Mouse (Mus musculus) right cerebral cortex, postnatal 10 days (tissue): ENCODE data around the gene Sez6l2.
A peak's percentile ranks its signal among the peaks of the same experiment; 100 is the strongest.

Experiments used
- DNase-seq, 2 experiments: peaks; one replicate each; pipeline ENCODE4 v3.0.0; 2021; ENCODE audit warnings: low spot score in 2 of 2

Sez6l2 gene

GRCm38 (mm10) chr7:126961095-126961494 is 10.7 kb downstream of the Sez6l2 start:
- no peak for DNase-seq

DNA sequence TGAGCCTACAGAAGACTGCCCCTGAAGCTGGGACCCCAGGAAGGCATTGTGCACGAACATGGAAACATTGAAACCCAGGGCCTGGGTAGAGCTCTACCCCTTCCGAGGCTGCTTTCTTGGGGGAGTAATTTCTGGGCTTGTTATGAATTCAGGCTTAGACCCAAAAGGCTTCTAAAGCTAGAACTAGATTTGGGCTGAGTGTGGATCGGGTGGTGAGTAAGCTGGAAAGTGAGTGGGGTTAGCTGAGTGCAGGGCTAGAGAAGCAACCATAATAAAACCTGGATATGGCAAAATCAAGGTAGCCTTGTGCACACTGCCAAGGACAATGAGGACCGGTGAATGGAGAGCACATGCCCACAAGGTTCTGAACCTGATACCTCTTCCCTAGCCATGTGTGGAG is 11.6 kb downstream of the Sez6l2 start:
- no peak for DNase-seq

- DNase-seq = no peak
Measured at GRCm38 (mm10) chr7:126963548-126964286, 13.4 kb downstream of the Sez6l2 start.

DNA sequence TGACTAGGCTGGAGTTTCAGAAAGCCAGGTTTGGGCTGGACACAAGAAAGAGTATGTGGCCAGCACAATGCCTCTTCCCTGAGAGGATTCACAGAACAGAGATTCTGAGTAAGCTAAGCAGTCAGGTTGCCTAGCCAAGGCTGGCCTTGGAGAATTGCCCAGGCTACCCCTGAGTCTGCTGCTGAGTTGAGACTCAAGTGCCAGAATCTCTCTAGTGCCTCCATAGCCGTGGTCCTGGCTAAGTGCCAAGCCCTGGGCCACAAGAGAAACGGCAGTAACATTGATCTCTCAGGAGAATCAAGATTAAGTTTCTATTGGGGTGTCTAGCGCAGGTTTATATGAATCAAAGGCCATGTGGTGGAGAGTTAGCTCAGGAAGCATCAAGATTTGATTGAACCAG is 15.2 kb downstream of the Sez6l2 start:
- no peak for DNase-seq

- DNase-seq = no peak
Measured at GRCm38 (mm10) chr7:126967361-126967760, 17.0 kb downstream of the Sez6l2 start.

DNA sequence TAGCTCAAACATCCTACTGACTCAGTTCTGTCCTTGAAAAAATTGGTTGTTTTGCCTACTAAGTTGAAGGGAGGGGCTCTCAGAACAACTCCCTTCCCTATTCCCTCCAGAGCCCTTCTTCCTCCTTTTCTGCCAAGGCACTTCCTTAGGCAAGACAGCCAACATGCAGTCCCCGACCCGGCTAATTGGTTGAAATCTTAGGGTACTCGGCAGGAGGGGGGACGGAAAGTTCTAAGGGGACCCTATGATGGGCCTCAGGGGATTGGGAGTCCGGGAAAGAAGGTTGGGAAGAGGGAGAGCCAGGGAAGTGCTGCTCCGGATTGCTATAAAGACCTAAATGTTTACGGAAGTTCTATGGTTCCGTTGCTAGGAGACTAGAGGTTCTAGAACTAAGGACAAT is 25.1 kb downstream of the Sez6l2 start:
- no peak for DNase-seq

DNA sequence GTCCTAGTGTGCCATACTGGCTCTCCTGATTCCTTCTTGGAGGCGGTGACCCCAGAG is 25.4 kb downstream of the Sez6l2 start, which contains the start of gene Cdipt:
Cdipt (plus strand) TSS at position 22 of the 57 bp plus-strand sequence.
- DNase-seq = no peak

DNA sequence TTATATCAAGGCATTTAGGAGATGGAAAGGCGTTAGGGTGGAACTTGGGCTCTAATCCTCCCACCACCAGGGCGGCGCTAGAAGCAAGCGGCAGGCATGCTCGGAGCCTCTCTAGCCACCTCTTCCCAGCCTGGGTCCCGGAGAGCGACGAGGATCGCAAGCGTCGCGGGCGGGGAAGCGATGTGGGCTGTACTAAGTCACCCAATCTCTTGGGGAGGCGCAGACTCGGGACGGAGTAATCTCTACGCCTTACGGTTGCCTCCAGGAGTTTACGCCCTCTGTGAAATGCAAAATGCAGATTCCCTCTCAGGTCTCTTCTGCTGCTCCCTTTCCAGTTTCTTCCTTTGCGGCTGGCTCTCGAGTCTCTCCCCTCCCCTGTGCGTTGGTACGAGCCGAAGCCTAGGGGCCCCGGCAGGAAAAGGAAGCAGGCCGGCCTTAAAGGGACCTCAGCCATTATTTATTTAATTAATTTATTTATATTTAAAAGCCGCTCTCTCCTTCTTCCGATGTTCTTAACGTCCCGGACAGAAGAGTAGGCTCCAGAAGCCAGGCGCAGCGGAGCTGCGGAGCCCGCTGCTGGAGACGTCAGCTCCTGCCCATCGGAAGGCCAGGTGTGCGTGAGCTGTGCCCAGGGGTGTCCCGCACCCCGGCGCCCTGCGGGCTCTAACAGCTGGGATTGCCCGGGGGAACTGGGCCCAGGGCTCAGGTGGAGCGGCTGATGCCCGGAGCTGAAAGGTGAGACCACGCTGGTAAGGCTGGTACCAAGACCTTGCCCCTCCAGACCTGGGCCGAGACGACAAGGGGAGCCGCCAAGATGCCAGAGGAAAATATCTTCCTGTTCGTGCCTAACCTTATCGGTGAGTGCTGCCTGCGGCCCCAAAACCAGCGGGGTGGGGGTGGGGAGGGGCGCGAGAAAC is 25.8 kb downstream of the Sez6l2 start, which contains the start of gene Cdiptos:
Cdiptos (minus strand) TSS at position 149 of the 917 bp plus-strand sequence.
- DNase-seq = peak; percentile 97 to 98

DNA sequence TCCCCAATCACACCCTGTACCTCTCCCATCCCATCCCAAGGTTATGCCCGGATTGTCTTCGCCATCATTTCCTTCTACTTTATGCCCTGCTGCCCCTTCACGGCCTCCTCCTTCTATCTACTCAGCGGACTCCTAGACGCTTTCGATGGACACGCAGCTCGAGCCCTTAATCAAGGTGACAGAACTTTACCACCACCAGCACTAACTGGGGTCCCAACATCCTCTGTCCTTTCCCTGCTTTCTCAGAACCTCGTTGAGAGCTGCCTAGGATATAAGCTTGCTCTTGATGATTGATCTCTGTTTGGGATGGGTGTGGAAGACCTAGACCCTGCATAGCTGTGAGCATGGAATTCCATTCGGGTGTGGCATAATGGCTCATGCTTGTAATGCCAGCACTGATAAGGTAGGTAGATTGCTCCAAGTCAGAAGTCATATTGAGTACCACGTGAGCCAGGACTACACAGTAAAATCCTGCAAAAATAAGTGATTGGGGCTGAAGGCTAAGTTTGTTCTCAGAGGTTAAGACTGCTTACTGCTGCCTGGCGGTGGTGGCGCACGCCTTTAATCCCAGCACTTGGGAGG is 26.6 kb downstream of the Sez6l2 start:
- no peak for DNase-seq

DNA sequence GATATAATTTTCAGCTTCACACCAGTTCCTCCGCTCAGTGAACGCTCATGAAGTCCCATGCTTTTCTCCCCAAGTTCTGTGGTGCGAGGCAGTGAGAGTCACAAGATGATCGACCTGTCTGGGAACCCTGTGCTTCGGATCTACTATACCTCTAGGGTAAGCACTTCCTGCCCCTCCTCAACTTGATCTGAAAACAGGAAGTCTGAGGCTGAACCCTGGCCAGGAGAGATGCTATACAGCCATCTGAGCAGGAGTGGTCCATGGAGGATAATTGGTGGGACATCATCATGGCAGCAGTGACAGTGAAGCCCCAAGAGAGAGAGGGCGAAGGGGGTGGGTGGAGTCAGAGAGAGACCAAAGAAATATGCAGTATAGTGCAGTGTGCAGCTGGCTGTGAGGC is 28.5 kb downstream of the Sez6l2 start:
- DNase-seq = no peak

DNA sequence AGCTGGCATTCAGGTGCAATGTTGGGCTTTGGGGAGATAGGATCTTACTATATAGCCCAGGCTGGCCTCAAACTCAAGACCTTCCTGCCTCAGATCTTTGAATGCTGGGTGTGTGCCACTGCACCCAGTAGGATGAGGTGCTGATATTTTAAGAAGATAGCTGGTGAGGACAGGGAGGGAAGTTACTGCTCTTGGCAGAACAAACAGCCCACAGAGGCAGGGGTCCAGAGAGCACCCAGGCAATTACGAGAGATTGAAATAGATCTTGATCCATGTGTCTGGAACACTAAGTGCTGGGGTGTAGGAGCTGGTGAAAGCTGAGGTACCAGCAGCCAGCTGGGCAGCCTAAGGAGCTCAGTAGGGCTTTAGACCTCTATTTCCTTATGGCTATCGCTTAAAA is 31.2 kb downstream of the Sez6l2 start:
- no peak for DNase-seq

DNA sequence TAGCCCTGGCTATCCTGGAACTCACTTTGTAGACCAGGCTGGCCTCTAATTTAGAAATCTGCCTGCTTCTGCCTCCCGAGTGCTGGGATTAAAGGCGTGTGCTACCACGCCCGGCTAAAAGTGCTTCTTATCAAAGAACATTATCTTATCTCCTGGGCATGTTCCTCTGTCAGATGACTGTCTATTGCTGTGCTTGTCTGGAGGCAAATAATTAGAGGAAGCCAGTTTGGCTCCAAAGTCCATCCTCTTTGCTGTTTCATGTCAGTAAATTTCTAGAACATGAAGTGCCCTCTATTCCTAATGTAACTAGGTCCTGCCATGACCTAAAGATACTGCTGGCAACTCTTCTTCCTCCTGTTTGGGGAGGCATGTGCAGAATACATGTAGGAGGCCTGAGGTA is 31.7 kb downstream of the Sez6l2 start:
- no peak for DNase-seq

GRCm38 (mm10) chr7:126983113-126983512 is 32.8 kb downstream of the Sez6l2 start:
- DNase-seq = no peak

- DNase-seq = no peak
Measured at GRCm38 (mm10) chr7:126984667-126985444, 34.5 kb downstream of the Sez6l2 start.

DNA sequence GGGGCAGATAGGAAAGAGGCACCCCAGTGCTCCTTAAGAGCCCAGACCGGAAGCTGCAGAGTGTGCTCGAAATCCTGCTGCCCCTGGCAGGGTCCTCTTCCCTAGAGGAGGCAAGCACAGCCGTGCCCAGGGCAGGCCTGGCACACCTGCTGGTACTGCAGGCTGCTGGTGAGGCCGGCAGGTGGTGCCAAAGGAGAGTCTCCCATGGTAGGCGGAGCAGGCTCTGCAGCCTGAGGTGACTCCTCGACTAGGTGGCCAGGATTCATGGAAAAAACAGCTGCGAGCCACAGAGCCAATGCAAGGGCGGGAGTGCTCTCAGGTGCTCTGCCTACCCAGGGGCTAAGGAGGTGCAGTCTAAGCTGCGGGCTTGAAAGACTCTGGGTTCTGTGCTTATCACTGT is 36.0 kb downstream of the Sez6l2 start:
- DNase-seq = peak in 1 of 2 experiments; percentile 57

DNA sequence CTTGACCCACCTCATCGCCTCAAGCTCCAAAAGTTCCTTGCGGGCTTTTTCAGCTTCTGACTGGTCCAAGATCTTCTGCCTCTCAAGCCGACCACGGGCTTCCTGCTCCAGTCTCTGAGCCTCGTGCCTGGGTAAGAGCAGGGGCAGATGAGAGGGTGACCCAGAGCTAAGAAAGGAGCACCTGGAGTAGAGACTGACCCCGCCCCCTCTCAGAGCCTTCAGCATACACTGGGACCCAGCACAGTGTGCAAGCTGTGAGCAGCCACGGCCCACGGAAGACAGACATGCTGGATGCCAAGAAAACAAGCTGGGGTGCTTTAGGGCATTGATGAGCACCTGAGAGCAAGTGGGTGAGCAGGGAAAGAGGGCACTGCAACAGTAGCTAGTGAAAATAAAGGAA is 38.5 kb downstream of the Sez6l2 start:
- DNase-seq = no peak

DNA sequence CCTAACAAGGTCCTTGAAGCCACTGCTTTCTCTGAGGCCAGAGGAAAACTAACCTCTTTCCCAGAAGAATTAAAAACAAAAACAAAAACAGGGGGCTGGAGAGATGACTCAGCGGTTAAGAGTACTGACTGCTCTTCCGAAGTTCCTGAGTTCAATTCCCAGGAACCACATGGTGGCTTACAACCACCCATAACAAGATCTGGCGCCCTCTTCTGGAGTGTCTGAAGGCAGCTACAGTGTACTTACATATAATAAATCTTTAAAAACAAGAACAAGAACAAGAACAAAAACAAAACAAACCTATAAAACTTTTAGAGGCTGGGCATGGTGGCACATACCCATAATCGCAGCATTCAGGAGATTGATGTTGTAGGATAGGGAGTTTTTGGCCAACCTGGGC is 46.1 kb downstream of the Sez6l2 start:
- DNase-seq = no peak

- DNase-seq = no peak
Measured at GRCm38 (mm10) chr7:126999568-126999967, 49.2 kb downstream of the Sez6l2 start.

DNA sequence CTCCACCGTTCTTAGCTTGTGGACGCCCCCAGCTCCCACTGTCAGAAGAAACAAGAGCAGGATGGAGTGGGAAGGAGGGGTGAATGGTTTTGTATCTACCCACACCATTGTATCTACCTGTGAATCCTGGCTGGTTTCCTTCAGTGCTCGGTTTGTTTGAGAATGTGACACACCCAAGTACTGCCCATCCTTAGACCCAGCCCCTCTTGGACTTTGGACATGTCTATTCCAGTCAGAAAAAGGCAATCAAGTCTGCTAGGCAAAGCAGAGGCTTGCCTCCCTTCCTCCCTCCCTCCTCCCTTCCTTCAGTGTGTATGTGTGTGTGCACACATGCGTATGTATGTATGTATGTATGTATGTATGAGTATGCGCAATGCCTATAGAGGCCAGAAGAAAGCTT is 53.3 kb downstream of the Sez6l2 start:
- DNase-seq = no peak

DNA sequence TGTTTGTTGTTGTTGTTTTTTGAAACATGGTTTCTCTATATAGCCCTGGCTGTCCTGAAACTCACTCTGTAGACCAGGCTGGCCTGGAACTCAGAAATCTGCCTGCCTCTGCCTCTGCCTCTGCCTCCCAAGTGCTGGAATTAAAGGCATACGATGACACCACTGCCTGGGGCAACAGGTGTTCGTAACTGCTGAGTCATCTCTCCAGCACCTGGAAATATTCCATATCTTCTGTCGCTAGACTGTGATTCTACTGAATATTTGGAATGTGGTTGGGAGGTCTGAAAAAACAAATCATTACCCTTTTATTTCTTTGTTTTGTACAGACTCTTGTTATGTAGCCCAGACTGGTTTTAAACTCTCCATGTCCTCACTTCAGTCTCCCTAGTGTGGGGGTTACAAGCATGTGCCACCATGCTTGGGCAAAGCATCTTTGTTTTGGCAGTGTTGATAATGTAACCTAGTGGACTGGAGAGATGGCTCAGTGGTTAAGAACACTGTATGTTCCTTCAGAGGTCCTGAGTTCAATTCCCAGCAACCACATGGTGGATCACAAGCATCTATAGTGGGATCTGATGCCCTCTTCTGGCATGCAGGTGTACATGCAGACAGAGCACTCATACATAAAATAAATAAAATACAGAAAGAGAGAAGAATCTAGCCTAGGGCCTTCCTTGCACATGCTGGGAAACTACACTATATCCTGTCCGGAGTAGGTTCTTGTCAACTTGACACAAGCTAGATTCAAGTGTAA is 53.9 kb downstream of the Sez6l2 start:
- no peak for DNase-seq

DNA sequence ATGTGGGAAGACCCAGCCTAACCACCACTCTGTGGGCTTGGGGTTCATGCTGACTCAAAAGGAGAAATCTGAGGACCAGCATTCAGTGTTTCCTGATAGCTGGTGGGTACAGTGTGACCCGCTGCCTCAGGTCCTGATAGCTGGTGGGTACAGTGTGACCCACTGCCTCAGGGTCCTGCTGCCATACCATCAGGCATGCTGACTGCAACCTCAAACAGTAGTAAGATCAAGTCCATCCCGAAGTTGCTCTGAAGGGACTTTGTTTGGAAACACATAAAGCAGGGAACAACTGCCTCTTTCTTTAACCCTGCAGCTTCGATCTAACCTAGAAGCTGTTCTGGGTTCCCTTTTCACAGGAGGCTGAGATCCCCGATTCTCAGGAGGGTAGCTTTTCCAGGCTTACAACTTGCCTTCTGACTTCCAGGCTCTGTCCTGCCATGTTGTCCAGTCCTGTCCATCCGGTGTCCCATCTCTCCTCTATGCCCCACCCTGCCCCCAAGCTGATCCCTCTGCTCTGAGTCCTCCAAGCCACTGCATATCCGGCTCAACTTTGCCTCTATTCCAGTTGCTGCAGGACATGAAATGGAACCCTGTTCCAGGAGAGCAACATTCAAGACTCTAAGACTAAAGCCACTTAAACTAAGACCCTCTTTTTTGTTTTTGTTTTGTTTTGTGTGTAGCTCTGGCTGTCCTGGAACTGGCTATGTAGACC is 57.1 kb downstream of the Sez6l2 start:
- no peak for DNase-seq
